Mouse (Mus musculus): Measurements from ENCODE around the gene Unc5b. TPM values are rescaled to one million over a fixed set of nuclear protein-coding genes. Genes with fewer than 3 reads are reported as not detected.

Gene Unc5b
- polyA plus RNA-seq, 2 experiments, result 0.18 to 0.44 TPM

DNA sequence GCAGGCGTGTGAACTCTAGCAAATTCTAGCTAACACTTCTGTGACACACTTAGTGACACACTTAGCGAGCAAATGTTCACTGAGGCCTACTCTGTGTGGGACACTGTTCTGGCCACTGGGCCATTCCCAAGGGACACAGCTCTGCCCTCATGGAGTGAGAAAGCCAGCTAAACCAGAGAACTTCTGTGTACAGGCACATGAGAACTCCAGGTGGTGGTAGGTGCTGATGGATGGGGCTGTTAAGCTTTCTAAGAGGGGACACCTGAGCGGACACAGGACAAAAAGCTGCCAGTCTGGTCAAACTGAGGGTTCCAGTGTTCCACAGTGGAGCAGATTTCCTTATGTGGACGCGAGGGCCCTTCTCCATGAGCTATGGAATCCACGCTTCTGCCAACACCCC is 13.5 kb downstream of the Unc5b start:
- TF ChIP-seq CTCF (IDR thresholded peaks at IDR 0.05; ENCODE audit: low read depth) (no peak), EP300 (IDR thresholded peaks at IDR 0.05; ENCODE audit: low read depth) (no peak)
- Histone ChIP-seq H3K9ac (replicated peaks) (no peak overlapping the region), H3K9me3 (ENCODE audit: control insufficient read depth, low read length) (no peaks in the 10 kb centered on the region), H3K36me3 (replicated peaks; ENCODE audit: control insufficient read depth, insufficient read depth, low read depth) (no peaks in the 10 kb centered on the region), H3K27ac (no peak overlapping the region), H3K4me1 (replicated peaks; ENCODE audit: control insufficient read depth in 2 of 2, insufficient read depth in 2 of 2, low read length in 1 of 2) (peaks cover 0 to 5% of the 10 kb centered on the region in 2 experiments; a peak in 2 of 4 replicates), H3K27me3 (ENCODE audit: control insufficient read depth, insufficient read depth, low read length) (peaks cover 5% of the 10 kb centered on the region; the same call in 1 of the 2 replicates), H3K4me2 (ENCODE audit: low read depth) (no peak overlapping the region), H3K4me3 (ENCODE audit: insufficient read depth in 1 of 2, low read depth in 2 of 2, low read length in 2 of 2) (no peak overlapping the region)
- 65% methylated on average over 6 of the region's 6 CpGs for WGBS (ENCODE audit: insufficient replicate concordance)
- no peak for DNase-seq (ENCODE audit: low read depth in 3 of 3, low spot score in 3 of 3)
- no peak for ATAC-seq (ENCODE audit: insufficient read depth)

DNA sequence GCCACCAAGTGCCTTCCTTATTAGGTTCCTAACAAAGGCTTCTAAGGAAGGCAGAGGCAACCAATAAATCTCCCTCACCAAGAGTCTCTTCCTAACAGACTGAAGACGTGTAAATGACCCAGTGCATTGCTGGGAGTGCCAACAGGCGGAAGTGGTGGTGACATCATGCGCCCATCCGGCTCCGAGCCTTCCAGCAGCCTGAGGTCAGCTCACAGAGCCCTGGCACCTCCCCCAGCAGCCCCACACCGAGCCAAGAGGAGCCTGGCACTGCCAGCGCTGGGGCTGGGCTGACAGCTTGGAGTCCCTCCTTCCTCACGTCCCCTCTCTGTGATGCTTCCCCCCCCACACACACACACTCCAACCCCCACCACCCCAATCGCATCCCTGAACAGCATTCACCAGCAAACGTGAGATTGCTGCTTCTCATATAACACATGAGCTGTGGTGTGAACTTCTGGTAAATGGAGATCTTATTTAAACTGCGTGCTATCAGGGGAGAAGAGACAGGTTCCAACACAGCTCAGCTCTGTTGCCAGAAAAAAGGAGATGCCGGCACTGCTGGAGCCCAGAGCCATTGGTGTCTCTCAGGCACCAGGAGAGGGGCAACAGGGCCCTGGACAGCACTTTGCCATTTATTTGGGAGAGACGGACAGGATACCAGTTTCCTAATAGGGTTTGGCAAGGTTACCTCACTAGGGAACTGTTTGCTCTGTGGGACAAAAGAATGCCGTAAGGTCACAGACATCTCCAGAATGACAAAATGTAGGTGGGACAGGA is 14.3 kb downstream of the Unc5b start:
- Histone ChIP-seq H3K27me3 (ENCODE audit: control insufficient read depth, insufficient read depth, low read length) (peaks cover 11% of the 10 kb centered on the region), H3K4me2 (ENCODE audit: low read depth) (no peak overlapping the region), H3K27ac (no peak overlapping the region), H3K4me1 (replicated peaks; ENCODE audit: control insufficient read depth in 2 of 2, insufficient read depth in 2 of 2, low read length in 1 of 2) (peaks cover 0 to 5% of the 10 kb centered on the region in 2 experiments; a peak in 2 of 4 replicates), H3K36me3 (replicated peaks; ENCODE audit: control insufficient read depth, insufficient read depth, low read depth) (no peaks in the 10 kb centered on the region), H3K4me3 (ENCODE audit: insufficient read depth in 1 of 2, low read depth in 2 of 2, low read length in 2 of 2) (no peak overlapping the region), H3K9ac (replicated peaks) (no peak overlapping the region), H3K9me3 (ENCODE audit: control insufficient read depth, low read length) (no peaks in the 10 kb centered on the region)
- DNase-seq (ENCODE audit: low read depth in 3 of 3, low spot score in 3 of 3) (no peak), ATAC-seq (ENCODE audit: insufficient read depth) (no peak)
- TF ChIP-seq EP300 (IDR thresholded peaks at IDR 0.05; ENCODE audit: low read depth), result no peak
- 23% methylated on average over 14 of the region's 14 CpGs for WGBS (ENCODE audit: insufficient replicate concordance)

DNA sequence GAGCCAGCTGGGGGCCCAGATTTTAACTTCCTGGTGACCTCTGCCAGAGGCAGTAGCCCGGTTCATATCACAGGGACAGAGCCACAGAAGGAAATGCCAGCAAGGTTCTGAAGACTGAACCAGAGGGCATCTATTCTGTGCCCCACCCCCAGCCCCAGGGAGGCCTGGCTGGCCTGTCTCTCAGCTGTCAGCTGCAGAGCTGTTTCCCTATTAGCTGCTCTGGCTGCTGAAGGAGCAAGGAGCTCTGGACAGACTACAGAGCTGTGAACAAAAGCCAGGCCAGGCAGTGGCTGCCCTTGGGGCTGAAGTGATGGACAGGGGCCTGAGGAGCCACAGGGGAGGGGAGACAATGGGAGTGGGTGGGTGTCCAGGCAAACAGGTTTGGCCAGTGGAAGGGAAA is 15.5 kb downstream of the Unc5b start:
- Histone ChIP-seq H3K27ac (no peak overlapping the region), H3K9ac (replicated peaks) (no peak overlapping the region), H3K4me1 (replicated peaks; ENCODE audit: control insufficient read depth in 2 of 2, insufficient read depth in 2 of 2, low read length in 1 of 2) (peaks cover 0 to 5% of the 10 kb centered on the region in 2 experiments; a peak in 2 of 4 replicates), H3K27me3 (ENCODE audit: control insufficient read depth, insufficient read depth, low read length) (peaks cover 14% of the 10 kb centered on the region), H3K4me3 (ENCODE audit: insufficient read depth in 1 of 2, low read depth in 2 of 2, low read length in 2 of 2) (no peak overlapping the region), H3K4me2 (ENCODE audit: low read depth) (no peak overlapping the region), H3K36me3 (replicated peaks; ENCODE audit: control insufficient read depth, insufficient read depth, low read depth) (no peaks in the 10 kb centered on the region), H3K9me3 (ENCODE audit: control insufficient read depth, low read length) (no peaks in the 10 kb centered on the region)
- WGBS (ENCODE audit: insufficient replicate concordance), result 19% methylated on average over 1 of the region's 1 CpGs
- DNase-seq (ENCODE audit: low read depth in 3 of 3, low spot score in 3 of 3) (no peak), ATAC-seq (ENCODE audit: insufficient read depth) (no peak)
- TF ChIP-seq EP300 (IDR thresholded peaks at IDR 0.05; ENCODE audit: low read depth) (no peak), CTCF (IDR thresholded peaks at IDR 0.05; ENCODE audit: low read depth) (no peak)

DNA sequence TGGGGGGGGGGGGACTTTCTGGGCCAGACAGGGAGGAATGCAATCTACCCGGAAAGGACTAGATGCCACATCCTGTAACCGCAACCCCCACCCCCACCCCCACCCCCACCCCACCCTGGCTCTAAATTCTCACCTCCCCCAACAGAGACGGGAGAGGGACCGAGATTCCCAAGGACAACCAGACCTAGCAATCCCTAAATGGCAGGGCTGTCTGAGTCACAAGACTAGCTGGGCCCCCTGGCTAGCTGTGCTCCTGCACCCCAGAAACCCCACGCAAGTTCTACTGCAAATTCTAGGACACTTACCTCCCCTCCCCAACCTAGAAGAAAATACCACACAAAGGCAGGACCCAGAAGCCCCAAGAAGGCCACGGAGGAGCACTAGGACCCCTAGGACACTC is 16.3 kb downstream of the Unc5b start:
- H3K4me1 ChIP-seq (replicated peaks; ENCODE audit: control insufficient read depth in 2 of 2, insufficient read depth in 2 of 2, low read length in 1 of 2), result peaks cover 0 to 5% of the 10 kb centered on the region in 2 experiments; a peak in 2 of 4 replicates
- H3K9ac ChIP-seq (replicated peaks), result no peak overlapping the region
- TF ChIP-seq CTCF (IDR thresholded peaks at IDR 0.05; ENCODE audit: low read depth) (no peak), EP300 (IDR thresholded peaks at IDR 0.05; ENCODE audit: low read depth) (no peak)
- no peak overlapping the region for H3K27ac ChIP-seq
- peaks cover 14% of the 10 kb centered on the region for H3K27me3 ChIP-seq (ENCODE audit: control insufficient read depth, insufficient read depth, low read length)
- WGBS (ENCODE audit: insufficient replicate concordance), result 12% methylated on average over 6 of the region's 6 CpGs
- H3K36me3 ChIP-seq (replicated peaks; ENCODE audit: control insufficient read depth, insufficient read depth, low read depth), result no peaks in the 10 kb centered on the region
- no peaks in the 10 kb centered on the region for H3K9me3 ChIP-seq (ENCODE audit: control insufficient read depth, low read length)
- H3K4me3 ChIP-seq (ENCODE audit: insufficient read depth in 1 of 2, low read depth in 2 of 2, low read length in 2 of 2), result no peak overlapping the region
- DNase-seq (ENCODE audit: low read depth in 3 of 3, low spot score in 3 of 3), result no peak
- H3K4me2 ChIP-seq (ENCODE audit: low read depth), result no peak overlapping the region
- ATAC-seq (ENCODE audit: insufficient read depth), result no peak

DNA sequence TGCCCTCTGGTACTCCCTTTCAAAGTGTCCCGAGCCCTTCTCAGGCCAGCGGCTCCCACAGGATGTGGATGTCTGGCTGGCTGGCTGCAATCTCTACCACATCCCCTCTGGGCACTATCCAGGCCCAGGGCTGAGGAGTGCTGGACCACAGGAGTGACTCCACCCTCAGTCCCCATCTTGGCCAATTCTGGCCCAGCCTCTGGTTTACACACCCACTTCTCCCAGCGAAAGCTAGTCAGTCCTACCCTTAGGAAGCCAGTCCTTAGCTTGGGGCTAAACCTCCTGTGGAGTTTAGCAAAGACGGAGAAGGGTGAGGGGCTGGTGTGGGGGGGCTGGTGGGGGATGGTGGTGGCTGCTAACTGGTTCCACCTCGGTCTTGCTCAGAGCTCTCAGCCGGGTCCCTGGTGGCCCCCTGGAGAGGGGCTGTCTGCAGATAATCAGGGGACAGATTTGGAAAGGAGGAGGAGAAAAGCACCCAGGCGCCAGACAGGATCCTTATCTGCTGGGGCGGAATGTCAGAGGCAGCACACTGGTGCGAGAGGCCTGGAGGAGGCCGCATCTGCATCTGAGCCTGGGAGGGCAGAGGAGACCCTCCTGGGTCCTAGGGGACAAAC is 16.8 kb downstream of the Unc5b start:
- no peak overlapping the region for H3K4me2 ChIP-seq (ENCODE audit: low read depth)
- H3K27me3 ChIP-seq (ENCODE audit: control insufficient read depth, insufficient read depth, low read length), result peaks cover 14% of the 10 kb centered on the region
- ATAC-seq (ENCODE audit: insufficient read depth), result no peak
- H3K36me3 ChIP-seq (replicated peaks; ENCODE audit: control insufficient read depth, insufficient read depth, low read depth), result no peaks in the 10 kb centered on the region
- H3K4me1 ChIP-seq (replicated peaks; ENCODE audit: control insufficient read depth in 2 of 2, insufficient read depth in 2 of 2, low read length in 1 of 2), result peaks cover 0 to 5% of the 10 kb centered on the region in 2 experiments; a peak in 2 of 4 replicates
- TF ChIP-seq EP300 (IDR thresholded peaks at IDR 0.05; ENCODE audit: low read depth) (no peak), CTCF (IDR thresholded peaks at IDR 0.05; ENCODE audit: low read depth) (no peak)
- DNase-seq (ENCODE audit: low read depth in 3 of 3, low spot score in 3 of 3), result no peak
- no peak overlapping the region for H3K4me3 ChIP-seq (ENCODE audit: insufficient read depth in 1 of 2, low read depth in 2 of 2, low read length in 2 of 2)
- H3K9ac ChIP-seq (replicated peaks), result no peak overlapping the region
- WGBS (ENCODE audit: insufficient replicate concordance), result 6% methylated on average over 10 of the region's 10 CpGs
- H3K9me3 ChIP-seq (ENCODE audit: control insufficient read depth, low read length), result no peaks in the 10 kb centered on the region
- H3K27ac ChIP-seq, result no peak overlapping the region

All from liver, embryonic 14.5 days (tissue).